Mouse (Mus musculus) midbrain, embryonic 13.5 days (tissue): ENCODE results near the gene Fat3. TPM values are rescaled to one million over a fixed set of nuclear protein-coding genes. Genes with fewer than 3 reads are reported as not detected.
A peak's percentile ranks its signal among the peaks of the same experiment; 100 is the strongest.

ENCODE experiments used
- ATAC-seq: fragments of 200-750 bp; cut with Nextera tagmentation; 2 replicates; pipeline ENCODE4 v1.8.0; 2017; ENCODE audit warnings: mild to moderate bottlenecking, moderate TSS enrichment, moderate library complexity
- H3K27ac ChIP-seq: fragments of 300-500 bp; sonication (generic); 2 replicates; pipeline ENCODE4 v1.5.1; 2015; ENCODE audit warnings: inconsistent platforms, mild to moderate bottlenecking, moderate library complexity
- H3K27me3 ChIP-seq: fragments of 300-500 bp; sonication (generic); 2 replicates; pipeline ENCODE4 v1.6.1; 2015; ENCODE audit warnings: mild to moderate bottlenecking, inconsistent platforms
- H3K36me3 ChIP-seq: fragments of 300-500 bp; sonication (generic); 2 replicates; pipeline ENCODE4 v1.6.1; 2015; ENCODE audit warnings: mild to moderate bottlenecking, inconsistent platforms
- H3K4me1 ChIP-seq: fragments of 300-500 bp; sonication (generic); replicated peaks from 2 replicates; pipeline ENCODE4 v1.6.1; 2015; ENCODE audit warnings: inconsistent platforms
- H3K4me2 ChIP-seq: fragments of 300-500 bp; sonication (generic); replicated peaks from 2 replicates; pipeline ENCODE4 v1.6.1; 2015; ENCODE audit warnings: moderate library complexity, mild to moderate bottlenecking, inconsistent platforms
- H3K4me3 ChIP-seq: fragments of 300-500 bp; sonication (generic); replicated peaks from 2 replicates; pipeline ENCODE4 v1.5.1; 2015; ENCODE audit warnings: mild to moderate bottlenecking, inconsistent platforms
- H3K9ac ChIP-seq: fragments of 300-500 bp; sonication (generic); replicated peaks from 2 replicates; pipeline ENCODE4 v1.6.1; 2015; ENCODE audit warnings: mild to moderate bottlenecking, inconsistent platforms
- H3K9me3 ChIP-seq: fragments of 300-500 bp; sonication (generic); 2 replicates; pipeline ENCODE4 v1.6.1; 2016; ENCODE audit warnings: mild to moderate bottlenecking, inconsistent platforms
- WGBS: fragments of 180-500 bp; shearing (Covaris S2); methylation state at CpG from one replicate; pipeline ENCODE4 v1.1.7; 2015; 5-methylcytosine and 5-hydroxymethylcytosine counted together
- polyA plus RNA-seq: library from polyadenylated mRNA; unstranded; fragments of >200 nt; fragmentation: Nextera tagmentation; extraction: Ambion mirVana; gene quantifications from 2 replicates; pipeline ENCODE4 v1.2.1, GENCODE M21; 2015

The Fat3 gene
- polyA plus RNA-seq, 1 experiment from 2014 or later: 15.4 TPM

DNA sequence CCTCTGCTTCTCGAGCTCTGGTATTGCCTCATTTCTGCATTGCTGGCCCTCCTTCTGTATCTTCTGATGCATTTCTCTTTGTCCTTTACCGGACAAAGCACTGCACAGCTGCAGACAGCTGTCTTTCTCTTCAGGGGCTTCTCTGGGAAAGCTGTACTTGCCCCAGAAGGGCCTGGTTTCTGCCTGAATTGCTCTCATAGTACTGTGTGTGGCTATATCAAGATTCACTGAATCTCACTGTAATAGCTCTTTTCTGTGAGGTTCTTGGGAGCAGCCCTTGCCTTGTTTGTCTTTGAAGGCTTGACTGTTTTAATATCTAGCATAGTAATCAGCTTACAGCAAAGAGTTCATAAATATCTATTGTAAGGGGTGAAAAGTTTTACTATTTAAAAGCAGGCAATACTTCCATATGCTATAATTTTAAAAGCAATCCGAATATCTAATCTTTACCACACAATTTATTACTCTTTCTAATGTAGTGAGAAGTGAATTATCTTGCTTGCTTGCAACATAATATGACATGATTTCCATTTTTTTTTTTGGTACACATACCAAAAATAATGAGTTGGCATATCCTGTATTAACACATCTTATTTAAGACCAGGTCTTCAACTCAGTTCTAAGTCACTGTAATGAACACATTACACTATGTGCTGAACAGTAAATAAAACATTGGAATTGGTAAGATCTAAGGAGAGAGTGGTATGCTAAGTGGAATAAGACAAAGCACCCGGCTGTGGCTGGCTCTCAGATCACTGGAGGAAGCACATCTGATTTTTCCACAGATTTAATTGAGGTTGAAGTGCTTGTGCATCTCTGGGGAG lies 348.1 kb downstream of the Fat3 start:
- Histone ChIP-seq H3K9ac (no peak overlapping the region), H3K9me3 (no peaks in the 10 kb centered on the region), H3K36me3 (no peaks in the 10 kb centered on the region), H3K4me2 (no peak overlapping the region), H3K4me1 (peaks cover 27% of the 10 kb centered on the region), H3K4me3 (no peak overlapping the region), H3K27ac (no peak overlapping the region), H3K27me3 (no peaks in the 10 kb centered on the region)
- peak; percentile 69; the same call in 1 of the 2 replicates for ATAC-seq
- WGBS: 33% methylated on average over 4 of the region's 4 CpGs

- no peak overlapping the region for H3K4me2 ChIP-seq
- H3K9me3 ChIP-seq: no peaks in the 10 kb centered on the region
- no peak overlapping the region for H3K4me3 ChIP-seq
- no peaks in the 10 kb centered on the region for H3K27me3 ChIP-seq
- peaks cover 35% of the 10 kb centered on the region for H3K4me1 ChIP-seq
- no peak for ATAC-seq
- H3K9ac ChIP-seq: no peak overlapping the region
- H3K36me3 ChIP-seq: no peaks in the 10 kb centered on the region
- H3K27ac ChIP-seq: no peak overlapping the region
Measured at GRCm38 (mm10) chr9:16150046-16150445, 351.0 kb downstream of the Fat3 start.

DNA sequence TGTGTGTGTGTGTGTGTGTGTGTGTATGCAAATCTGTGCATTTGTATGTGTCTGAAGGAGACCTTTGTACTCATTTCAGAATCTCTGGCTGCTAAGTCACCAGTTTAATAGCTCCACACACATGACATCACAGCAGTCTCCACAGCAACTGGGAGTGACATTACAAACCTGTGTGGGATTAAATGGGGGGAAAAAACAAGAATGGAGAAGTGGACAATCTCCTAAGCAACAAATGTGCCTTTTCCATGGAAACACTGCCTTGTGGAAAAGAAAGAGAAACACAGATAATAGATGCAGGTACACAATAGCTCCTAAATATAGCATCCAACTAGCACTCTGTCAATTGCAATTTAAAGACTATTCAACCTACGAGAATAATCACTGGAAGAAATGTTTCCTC lies 353.4 kb downstream of the Fat3 start:
- Histone ChIP-seq H3K9ac (no peak overlapping the region), H3K27me3 (no peaks in the 10 kb centered on the region), H3K27ac (peak overlapping the region; percentile 25; the same call in 1 of the 2 replicates), H3K9me3 (no peaks in the 10 kb centered on the region), H3K4me1 (peaks cover 25% of the 10 kb centered on the region), H3K36me3 (no peaks in the 10 kb centered on the region), H3K4me3 (no peak overlapping the region), H3K4me2 (no peak overlapping the region)
- WGBS: 10% methylated on average over 1 of the region's 1 CpGs
- ATAC-seq: peak; percentile 73

DNA sequence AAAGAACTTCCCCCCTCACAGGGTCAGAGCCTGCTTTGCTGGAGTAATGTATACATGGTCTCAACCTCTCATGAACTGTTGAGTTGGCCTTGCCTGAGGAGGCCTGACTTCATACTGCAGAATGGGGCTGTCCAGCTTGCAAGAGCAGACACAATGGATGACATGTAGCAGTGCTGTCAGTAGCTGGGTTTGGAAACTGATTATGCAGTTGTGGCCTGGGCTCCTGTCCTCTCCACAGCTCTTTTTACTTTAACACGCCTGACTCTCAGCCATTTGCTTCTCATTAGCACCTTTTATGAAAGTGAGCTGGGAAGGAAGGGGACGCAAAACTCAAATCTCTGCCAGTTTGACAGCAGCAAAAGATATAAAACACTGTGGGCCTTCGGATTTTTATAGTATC lies 356.4 kb downstream of the Fat3 start:
- Histone ChIP-seq H3K4me3 (no peak overlapping the region), H3K9ac (no peak overlapping the region), H3K27me3 (no peaks in the 10 kb centered on the region), H3K36me3 (no peaks in the 10 kb centered on the region), H3K9me3 (no peaks in the 10 kb centered on the region), H3K4me2 (no peak overlapping the region), H3K27ac (no peak overlapping the region), H3K4me1 (peaks cover 16% of the 10 kb centered on the region)
- WGBS: 67% methylated on average over 3 of the region's 3 CpGs
- no peak for ATAC-seq

DNA sequence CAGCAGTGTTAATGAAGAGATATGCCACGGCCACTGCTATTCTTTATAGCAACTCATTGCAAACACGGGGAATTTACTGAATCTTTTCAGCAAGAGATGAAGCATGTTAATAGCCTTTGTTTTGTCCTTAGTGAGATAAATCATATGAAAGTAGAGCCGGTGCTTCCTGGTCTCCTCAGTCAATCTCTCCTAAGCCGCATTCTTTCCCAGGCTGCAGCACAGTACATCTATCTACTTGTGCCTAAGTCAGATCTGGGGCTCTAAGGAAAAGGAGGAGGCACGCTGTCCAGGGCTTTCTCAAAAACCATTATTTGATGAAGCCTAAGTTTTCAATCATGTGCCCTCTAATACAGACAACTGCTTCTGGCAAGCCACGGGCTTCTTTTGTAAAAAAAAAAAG lies 361.8 kb downstream of the Fat3 start:
- Histone ChIP-seq H3K27me3 (no peaks in the 10 kb centered on the region), H3K36me3 (no peaks in the 10 kb centered on the region), H3K4me3 (no peak overlapping the region), H3K4me1 (peaks cover 11% of the 10 kb centered on the region; the same call in 1 of the 2 replicates), H3K4me2 (no peak overlapping the region), H3K9me3 (no peaks in the 10 kb centered on the region), H3K27ac (no peak overlapping the region), H3K9ac (no peak overlapping the region)
- no peak for ATAC-seq
- 41% methylated on average over 6 of the region's 6 CpGs for WGBS

GRCm38 (mm10) chr9:16133098-16133497 lies 368.0 kb downstream of the Fat3 start:
- Histone ChIP-seq H3K4me3 (no peak overlapping the region), H3K27me3 (no peaks in the 10 kb centered on the region), H3K9me3 (no peaks in the 10 kb centered on the region), H3K36me3 (no peaks in the 10 kb centered on the region), H3K4me1 (0 out of 2 replicates have a peak, but pooled peaks cover 4% of the 10 kb centered on the region), H3K27ac (no peak overlapping the region), H3K4me2 (no peak overlapping the region), H3K9ac (no peak overlapping the region)
- WGBS: 78% methylated on average over 2 of the region's 2 CpGs
- ATAC-seq: no peak

DNA sequence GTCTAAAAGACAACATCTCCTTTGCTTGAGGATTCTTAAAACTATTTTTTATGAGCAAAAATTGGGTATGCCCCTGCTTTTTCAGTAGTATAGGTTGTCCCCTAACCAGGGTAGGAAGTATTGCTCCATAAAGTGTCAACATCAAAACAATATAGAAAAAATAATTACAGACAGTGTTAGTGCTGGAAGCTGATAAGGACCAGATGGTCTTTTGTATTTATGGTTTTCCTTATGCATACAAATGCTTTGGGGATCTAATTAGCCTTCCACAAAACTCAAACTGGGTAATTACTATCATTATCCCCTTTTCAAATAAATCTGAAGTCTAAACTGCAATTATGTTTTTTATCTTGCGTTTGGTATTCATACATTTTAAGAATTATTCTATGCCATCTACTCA lies 368.5 kb downstream of the Fat3 start:
- 0 out of 2 replicates have a peak, but pooled peaks cover 4% of the 10 kb centered on the region for H3K4me1 ChIP-seq
- no peak overlapping the region for H3K9ac ChIP-seq
- H3K9me3 ChIP-seq: no peaks in the 10 kb centered on the region
- no peak overlapping the region for H3K27ac ChIP-seq
- no peaks in the 10 kb centered on the region for H3K27me3 ChIP-seq
- no peak for ATAC-seq
- H3K4me2 ChIP-seq: no peak overlapping the region
- no peak overlapping the region for H3K4me3 ChIP-seq
- H3K36me3 ChIP-seq: no peaks in the 10 kb centered on the region
- WGBS: 78% methylated on average over 1 of the region's 1 CpGs

- ATAC-seq: no peak
- no peak overlapping the region for H3K9ac ChIP-seq
- H3K27ac ChIP-seq: 0 out of 2 replicates have a peak overlapping the region, but pooled peaks have one; percentile 14
- H3K4me1 ChIP-seq: no peaks in the 10 kb centered on the region
- no peaks in the 10 kb centered on the region for H3K9me3 ChIP-seq
- H3K27me3 ChIP-seq: no peaks in the 10 kb centered on the region
- 79% methylated on average over 5 of the region's 5 CpGs for WGBS
- H3K4me3 ChIP-seq: no peak overlapping the region
- no peaks in the 10 kb centered on the region for H3K36me3 ChIP-seq
- H3K4me2 ChIP-seq: no peak overlapping the region
Measured at GRCm38 (mm10) chr9:16121756-16122155, 379.3 kb downstream of the Fat3 start.

- no peak overlapping the region for H3K4me3 ChIP-seq
- no peaks in the 10 kb centered on the region for H3K27me3 ChIP-seq
- no peak; the same call in 1 of the 2 replicates for ATAC-seq
- no peak overlapping the region for H3K4me2 ChIP-seq
- peaks cover 6% of the 10 kb centered on the region for H3K4me1 ChIP-seq
- H3K36me3 ChIP-seq: no peaks in the 10 kb centered on the region
- no peaks in the 10 kb centered on the region for H3K9me3 ChIP-seq
- 67% methylated on average over 7 of the region's 7 CpGs for WGBS
- no peak overlapping the region for H3K9ac ChIP-seq
- no peak overlapping the region for H3K27ac ChIP-seq
Measured at GRCm38 (mm10) chr9:16114821-16115485, 386.1 kb downstream of the Fat3 start.

- 94% methylated on average over 4 of the region's 4 CpGs for WGBS
- Histone ChIP-seq H3K27ac (no peak overlapping the region), H3K27me3 (no peaks in the 10 kb centered on the region), H3K4me3 (no peak overlapping the region), H3K4me1 (peaks cover 6% of the 10 kb centered on the region), H3K9me3 (no peaks in the 10 kb centered on the region), H3K4me2 (no peak overlapping the region), H3K9ac (no peak overlapping the region), H3K36me3 (no peaks in the 10 kb centered on the region)
- no peak for ATAC-seq
Measured at GRCm38 (mm10) chr9:16113936-16114642, 387.0 kb downstream of the Fat3 start.

DNA sequence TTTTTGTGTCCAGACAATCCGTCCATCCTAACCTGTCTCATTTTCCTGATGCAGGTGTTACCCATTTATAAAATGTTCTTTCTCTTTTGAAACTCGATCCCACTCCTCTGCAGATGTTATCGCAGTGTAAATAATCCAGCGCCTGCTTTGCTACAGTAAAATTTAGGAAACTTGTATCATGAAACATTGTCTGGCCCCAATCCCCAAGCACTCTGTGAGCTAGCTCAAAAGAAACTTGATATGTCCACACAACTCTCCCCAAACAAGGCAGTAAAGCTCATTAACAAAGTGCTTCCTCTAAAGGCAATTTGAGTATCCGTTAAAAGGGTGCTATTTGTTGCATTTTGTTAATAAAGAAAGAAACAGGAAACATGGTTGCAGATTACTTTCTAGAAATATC lies 393.2 kb downstream of the Fat3 start:
- Histone ChIP-seq H3K9ac (no peak overlapping the region), H3K27ac (no peak overlapping the region), H3K4me2 (no peak overlapping the region), H3K9me3 (no peaks in the 10 kb centered on the region), H3K4me1 (peaks cover 5% of the 10 kb centered on the region), H3K27me3 (no peaks in the 10 kb centered on the region), H3K4me3 (no peak overlapping the region), H3K36me3 (no peaks in the 10 kb centered on the region)
- 89% methylated on average over 5 of the region's 5 CpGs for WGBS
- no peak for ATAC-seq

DNA sequence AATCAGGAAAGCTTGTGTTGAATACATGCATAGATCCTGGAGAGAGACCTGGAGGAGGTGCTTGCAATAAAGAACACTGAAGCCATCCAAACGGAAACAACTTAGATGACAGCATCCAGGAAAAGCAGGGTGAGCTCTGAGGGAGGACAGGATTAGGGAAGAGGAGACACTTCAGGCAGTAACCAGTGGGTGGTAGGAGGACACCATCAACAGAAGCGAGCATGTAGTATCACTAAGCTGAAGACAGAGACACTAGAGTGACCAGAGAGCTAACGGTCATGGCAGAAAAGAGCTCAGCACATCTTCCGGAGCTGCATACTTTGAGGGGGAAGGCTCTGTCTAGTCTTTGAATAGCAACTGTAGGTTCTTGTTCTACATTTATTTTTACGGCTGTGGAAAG lies 393.7 kb downstream of the Fat3 start:
- Histone ChIP-seq H3K4me2 (no peak overlapping the region), H3K9ac (no peak overlapping the region), H3K27ac (no peak overlapping the region), H3K4me3 (no peak overlapping the region), H3K4me1 (peaks cover 5% of the 10 kb centered on the region), H3K9me3 (no peaks in the 10 kb centered on the region), H3K27me3 (no peaks in the 10 kb centered on the region), H3K36me3 (no peaks in the 10 kb centered on the region)
- 72% methylated on average over 5 of the region's 5 CpGs for whole genome bisulfite sequencing
- no peak for ATAC-seq
